Mouse (Mus musculus): ENCODE results near the gene Msrb3.

Gene Msrb3

DNA sequence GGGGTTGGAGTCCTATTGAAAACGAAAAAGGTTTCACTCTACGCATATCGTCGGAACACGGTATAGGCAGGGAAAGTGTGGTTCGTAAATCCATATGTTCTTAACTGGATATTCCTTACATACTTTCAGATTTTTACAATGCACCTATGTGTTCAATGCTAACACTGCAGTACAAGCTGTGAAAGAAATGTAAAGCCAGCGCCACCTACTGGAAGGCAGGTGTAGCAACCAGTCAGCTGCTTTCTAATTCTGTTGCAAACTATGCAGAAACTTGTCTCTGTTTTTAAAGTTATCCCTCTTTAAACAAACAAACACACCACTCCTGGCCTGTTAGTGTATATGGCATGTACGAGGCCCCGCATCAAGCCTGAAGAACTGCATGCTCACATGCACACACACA lies 34.5 kb downstream of the Msrb3 start:
- in situ Hi-C loops (cut with MboI, MseI) = no loop called here

DNA sequence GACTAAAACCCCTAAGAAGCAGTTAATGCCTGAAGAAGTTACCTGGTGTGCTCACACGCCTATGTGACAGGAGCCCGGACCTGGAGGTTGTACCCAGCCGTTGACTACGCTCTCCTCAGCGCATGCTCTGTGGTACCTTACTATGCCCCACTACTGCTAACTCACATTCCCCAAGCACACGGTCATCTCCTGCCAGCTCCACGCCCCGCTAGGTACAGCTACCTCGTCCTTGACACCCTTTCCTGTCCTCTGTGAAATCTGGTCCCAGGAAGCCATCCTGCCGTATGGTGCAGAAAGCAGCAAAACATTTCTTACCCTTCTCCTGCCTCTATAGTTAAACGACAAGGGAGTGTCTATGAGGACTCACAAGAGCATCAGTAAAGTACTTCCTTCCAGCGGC lies 37.2 kb downstream of the Msrb3 start:
- in situ Hi-C loops (cut with MboI, MseI) = no loop called here

DNA sequence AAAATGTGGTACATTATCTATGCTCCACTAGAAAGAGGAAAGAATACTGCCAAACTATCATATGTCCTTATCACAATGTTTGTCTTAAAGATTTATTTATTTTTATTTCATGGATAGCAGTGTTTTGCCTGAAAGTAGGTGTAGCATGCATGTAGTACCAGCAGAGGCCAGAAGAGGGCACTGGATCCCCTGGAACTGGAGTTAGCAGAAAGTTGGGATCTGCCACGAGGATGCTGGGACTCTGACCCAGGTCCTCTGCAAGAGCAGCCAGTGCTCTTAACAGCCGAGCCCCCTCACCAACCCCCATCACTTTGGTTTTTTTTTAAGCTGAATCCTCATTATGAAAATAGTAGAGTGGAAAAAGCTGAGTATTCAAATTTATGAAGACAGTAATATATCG lies 37.7 kb downstream of the Msrb3 start:
- in situ Hi-C loops (cut with MboI, MseI) = no loop called here

DNA sequence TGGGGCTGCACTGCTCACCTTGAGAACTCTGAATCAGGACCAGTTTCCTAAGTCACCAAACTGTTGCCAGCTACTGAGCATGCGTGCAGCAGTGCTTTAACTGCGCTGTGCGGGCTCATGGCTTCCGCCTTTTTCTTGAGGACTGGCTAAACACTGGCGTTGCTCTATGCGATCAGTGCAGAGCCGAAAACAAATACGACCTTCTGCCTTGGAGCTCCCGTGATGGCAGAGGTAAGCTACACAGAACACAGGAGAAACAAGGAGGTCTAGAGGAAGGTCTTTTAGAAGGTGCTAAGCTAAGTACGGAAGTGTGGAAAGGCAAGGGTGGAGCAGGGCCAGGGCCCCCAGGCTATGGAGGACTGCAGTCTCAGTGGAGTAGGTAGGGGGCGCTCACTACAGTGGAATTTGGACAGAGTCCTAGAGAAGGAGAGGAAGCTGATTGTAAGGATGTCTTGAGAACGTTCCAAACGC lies 41.3 kb downstream of the Msrb3 start:
- in situ Hi-C loops (cut with MboI, MseI) = loop anchor here in 1 of 2 experiments (5.0 kb wide), 1 partner anchor 290 kb away; no protein-coding TSS in a partner anchor

DNA sequence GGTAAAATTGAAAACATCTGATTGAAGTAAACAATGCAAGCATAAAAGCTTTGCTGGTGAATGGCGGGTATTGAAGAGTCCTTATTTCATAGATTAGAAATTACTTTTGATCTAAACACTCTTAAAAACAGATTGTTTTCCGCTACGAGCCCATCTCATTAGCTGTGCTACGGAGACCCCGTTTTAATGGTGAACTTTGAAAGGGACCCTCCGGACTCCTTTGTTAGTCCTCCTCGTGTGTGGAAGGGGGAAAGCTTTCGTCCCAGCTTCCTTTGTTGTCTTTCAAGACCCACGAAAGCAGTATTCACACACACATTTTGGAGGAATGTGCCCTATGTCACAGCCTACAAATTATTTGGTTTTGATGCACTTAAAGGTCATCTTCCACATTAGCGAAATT lies 44.6 kb downstream of the Msrb3 start:
- in situ Hi-C loops (cut with MboI, MseI) = no loop called here

DNA sequence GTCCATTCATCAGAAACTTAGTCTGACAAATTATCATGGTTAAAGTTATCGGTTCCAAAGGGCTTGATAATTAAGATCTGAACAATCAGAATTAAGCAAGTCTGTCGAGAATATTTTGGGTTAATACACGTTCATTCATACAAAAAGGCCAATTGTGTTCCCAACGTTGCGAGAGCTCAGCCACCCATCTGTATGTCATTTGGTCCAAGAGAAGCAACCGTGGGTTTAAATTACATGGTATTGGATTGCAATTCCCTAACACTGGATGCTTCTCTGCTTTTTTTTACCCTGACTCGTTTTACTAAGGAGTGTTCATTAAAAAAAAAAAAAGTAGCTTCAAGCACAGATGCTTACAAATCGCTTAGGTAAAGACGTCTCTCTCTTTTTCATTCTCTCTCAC lies 45.1 kb downstream of the Msrb3 start:
- in situ Hi-C loops (cut with MboI, MseI) = no loop called here

DNA sequence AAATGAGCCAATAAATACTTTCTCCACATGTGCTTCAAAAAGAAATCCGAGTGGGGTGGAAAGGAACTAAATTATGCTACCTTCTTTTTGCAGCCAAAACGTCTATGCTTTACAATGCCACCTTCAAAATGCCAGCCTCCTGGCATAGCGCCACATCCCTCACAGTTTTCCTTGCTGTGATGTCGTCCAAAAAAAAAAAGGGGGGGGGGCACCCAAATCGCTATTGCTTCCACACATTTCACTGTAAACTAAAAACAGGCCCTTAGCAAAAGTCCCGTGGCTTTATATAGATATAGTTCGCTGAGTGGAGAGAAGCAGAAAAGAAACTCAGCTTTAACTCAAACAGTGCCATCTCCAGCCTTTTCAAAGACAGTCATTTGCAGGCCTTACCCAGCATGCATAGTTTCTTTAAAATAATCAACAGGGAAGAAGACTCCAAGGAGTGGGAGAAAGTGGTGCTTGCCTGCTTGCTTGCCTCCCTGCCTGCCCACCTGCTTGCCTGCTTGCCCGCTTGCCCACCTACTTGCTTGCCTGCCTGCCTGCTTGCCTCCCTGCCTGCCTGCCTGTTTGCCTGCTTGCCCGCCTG lies 47.6 kb downstream of the Msrb3 start:
- in situ Hi-C loops (cut with MboI, MseI) = no loop called here

DNA sequence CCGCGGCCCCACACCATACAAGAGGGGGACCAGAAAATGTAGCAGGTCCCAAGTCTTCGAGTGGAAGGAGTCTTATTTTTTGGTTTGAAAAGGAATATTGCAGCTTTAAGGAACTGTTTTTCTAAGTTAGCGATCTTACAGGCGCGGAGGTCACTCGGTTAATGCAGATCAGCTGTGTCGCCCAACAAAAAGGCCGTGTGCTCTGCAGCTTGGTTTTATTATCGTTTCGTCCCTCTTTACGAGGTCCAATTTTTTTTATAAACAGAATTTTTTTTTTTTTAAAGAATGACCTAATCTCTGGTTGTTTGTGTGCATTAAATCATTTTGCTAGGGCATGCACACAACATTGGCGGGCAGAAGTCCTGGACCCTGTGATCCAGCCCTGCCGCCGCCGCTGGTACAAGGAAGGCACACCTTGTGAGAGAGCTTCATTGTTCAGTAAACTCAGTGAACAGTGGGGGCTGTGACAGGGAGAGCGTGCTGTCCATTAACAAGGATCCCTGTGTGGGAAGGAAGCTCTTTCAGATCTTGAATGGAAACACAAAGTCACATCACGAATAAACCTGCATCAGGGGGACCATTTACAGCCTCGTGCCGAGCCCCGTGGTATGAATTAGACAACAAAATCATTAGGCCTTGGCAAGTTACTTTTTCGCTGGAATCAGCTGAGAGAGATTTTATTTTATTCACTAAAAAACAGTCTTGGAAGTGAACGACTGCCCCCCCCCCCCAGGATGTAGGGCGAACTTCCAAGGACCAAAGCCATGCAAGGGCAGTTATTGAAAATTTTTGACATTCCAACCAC lies 48.3 kb downstream of the Msrb3 start:
- in situ Hi-C loops (cut with MboI, MseI) = no loop called here

DNA sequence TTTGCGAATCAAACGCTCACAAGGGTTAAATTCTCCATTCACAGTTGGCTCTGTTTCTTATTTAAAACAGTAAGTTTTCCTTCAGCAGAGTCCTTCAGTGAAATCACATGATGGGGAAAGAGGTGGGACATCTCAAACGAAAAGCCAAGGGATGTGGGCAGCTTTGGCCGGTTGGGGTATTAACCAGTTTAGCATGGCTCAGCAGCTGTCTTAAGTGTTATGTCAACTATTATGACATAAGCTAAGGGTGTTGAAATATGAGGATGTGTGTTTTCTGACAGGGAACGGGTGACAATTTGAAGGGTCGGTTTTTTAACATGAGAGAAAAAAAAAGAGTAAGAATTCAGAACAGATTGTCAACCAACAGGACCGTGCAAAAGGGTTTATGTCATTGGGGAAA lies 50.2 kb downstream of the Msrb3 start:
- in situ Hi-C loops (cut with MboI, MseI) = no loop called here

DNA sequence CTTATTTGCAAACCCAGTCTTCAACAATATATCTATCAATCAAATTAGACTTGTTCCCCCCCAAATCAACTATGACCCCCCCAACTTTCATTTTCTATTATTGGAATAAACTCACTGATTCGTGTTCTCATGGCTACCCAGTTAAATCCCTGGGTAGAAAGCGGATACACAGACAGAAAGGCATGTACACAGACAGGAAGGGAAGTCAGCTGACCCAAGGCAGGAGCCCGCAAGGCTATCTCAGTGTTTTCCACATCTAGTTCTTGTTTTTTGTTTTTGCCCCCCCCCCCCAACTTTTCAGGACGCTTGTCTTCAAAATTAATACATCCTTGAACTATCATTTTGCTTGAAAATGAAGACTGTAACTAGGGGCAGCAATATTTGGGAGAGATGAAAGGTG lies 51.1 kb downstream of the Msrb3 start:
- in situ Hi-C loops (cut with MboI, MseI) = no loop called here

DNA sequence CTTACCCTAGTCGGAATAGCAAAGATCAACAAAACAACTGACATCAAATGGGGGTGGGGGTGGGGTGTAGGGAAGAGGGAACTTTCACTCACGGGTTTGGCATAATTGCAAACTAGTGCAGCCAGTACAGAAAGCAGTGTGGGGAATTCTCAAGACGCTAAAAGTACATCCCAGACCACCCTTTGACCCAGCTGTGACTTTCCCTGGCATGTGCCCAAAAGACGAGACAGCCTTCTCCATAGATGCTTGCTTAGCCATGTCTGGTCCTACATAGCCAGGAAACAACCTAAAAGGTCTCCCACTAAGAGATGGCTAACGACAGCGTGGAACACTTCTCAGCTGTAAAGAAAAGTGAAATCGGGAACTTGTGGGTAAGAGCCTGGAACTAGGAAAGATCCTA lies 58.9 kb downstream of the Msrb3 start:
- in situ Hi-C loops (cut with MboI, MseI) = no loop called here

DNA sequence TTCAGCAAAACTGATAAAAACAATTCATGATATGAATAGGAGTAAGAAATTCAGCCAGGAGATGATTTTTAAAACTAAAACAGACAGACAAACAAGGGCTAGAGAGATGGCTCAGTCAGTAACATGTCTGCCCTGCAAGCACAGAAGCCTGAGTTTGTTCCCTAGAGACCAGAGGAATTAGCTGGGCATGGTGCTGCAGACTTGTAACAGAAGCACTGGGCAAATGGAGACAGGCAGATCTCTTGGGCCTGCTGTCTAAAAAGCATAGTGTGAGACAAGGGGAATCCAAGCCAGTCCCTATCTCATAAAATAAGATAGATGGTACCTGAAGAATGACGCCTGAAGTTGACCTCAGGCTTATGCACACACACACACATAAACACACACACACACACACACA lies 64.4 kb downstream of the Msrb3 start:
- in situ Hi-C loops (cut with MboI, MseI) = no loop called here

DNA sequence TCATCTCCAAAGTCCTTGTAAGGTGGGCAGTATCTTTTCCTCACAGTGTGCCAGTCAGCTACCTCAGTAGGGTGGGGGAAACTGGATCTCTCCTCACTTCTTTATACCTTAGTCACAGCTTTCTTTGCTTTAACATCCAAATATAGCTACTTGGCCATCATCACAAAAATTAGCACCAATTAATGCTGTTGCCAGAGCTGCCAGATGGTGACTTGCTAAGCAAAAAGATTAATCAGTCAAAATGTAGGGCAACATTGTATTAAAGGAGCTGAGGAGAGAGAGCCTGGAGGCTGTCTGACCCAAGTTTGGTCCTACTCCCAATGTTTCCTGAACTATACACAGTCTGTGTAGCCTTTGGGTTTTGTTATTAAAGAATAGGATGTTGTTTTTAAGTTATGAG lies 65.1 kb downstream of the Msrb3 start:
- in situ Hi-C loops (cut with MboI, MseI) = no loop called here

DNA sequence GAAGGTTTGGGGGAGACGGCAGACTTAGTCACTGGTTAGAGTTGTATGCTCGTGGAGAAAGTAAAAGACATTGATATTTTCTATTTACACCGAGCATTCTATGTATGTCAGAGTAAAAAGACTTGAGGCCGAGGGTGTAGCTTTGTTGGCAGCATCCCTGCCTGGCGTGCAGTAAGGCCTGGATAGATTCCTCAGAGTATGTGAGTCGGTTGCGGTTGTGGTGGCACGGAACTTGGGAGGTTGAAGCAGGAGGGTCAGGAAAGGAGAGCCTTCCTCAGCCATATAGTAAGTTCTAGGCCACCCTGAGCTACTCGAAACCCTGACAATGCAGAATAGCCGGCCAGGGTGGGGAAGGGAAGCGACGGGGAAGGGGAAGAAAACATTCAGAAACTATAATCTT lies 71.1 kb downstream of the Msrb3 start:
- in situ Hi-C loops (cut with MboI, MseI) = no loop called here

DNA sequence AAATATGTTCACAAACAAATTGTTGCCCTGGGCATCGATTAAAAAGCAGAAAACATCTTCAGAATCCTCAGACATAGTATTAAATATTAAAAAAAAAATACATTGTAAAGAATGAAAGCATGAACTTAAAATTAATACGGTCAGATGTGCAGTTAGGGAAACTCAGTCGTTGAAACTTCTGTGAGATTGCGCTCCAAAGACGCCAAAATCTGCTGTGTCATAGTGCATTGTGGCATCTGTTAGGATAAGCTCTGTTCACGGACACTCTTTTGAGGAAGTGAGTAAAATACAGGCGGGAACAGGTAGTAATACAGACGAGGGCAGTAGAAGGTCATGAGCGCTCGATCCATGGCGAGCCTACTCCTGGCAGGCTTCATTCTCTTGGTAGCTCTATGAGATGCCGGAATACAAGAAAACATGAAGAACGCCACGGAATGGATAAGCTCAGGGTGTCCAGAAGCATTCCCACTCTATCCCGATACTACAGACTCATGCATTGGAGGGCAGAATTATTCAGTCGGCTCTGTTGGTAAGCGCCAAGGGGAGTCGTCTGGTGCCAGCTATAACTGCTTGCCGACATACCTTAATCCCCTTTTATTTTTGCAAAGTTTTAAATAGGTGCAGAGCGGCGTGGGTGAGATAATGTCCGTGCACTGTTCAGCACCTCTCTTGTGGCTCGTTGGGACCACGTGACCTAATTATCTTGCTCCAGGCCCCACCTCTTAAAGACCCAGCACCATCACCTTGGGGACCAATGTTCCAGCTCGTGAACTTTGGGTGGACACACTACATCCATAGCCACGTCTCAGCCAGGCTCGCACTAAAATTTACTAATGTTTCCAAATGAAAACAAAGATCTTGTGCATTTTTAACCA lies 71.9 kb downstream of the Msrb3 start:
- in situ Hi-C loops (cut with MboI, MseI) = no loop called here

DNA sequence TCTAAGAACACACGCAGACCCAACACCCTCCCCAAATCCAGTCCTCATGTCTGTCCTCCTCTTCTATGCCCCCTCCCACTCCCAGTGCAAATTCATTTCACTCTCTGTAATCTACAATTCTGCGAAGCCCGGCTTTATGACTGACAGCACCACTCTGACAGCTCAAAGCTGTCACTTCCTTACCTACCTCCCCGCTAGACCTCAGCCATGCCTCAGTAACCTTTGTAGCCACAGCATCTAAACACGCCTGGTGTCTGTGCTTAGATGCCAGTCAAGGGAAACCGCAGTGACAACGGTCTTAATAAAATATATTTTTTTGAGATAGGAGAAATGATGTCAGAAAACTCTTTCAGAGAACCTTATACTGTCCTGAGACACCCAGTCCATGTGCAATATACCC lies 72.5 kb downstream of the Msrb3 start:
- in situ Hi-C loops (cut with MboI, MseI) = no loop called here

DNA sequence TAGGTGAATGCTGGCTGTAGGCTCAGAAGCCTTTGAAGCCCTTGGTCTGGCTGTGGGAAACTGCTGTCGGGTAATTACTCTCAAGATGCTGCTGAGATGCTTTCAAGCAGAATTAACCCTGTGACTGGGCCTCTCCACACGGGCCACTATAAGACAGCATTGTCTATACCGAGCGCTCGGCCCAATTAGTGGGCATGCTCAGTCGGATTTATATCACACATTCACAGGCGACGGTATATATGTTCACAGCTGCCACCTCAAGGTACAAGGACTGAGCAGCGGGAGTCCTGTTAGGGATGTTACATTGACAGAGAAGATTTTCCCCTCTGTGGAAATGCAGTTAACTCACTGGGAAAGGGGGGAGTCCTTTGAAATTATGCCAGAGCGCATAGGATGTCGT lies 73.3 kb downstream of the Msrb3 start:
- in situ Hi-C loops (cut with MboI, MseI) = no loop called here

DNA sequence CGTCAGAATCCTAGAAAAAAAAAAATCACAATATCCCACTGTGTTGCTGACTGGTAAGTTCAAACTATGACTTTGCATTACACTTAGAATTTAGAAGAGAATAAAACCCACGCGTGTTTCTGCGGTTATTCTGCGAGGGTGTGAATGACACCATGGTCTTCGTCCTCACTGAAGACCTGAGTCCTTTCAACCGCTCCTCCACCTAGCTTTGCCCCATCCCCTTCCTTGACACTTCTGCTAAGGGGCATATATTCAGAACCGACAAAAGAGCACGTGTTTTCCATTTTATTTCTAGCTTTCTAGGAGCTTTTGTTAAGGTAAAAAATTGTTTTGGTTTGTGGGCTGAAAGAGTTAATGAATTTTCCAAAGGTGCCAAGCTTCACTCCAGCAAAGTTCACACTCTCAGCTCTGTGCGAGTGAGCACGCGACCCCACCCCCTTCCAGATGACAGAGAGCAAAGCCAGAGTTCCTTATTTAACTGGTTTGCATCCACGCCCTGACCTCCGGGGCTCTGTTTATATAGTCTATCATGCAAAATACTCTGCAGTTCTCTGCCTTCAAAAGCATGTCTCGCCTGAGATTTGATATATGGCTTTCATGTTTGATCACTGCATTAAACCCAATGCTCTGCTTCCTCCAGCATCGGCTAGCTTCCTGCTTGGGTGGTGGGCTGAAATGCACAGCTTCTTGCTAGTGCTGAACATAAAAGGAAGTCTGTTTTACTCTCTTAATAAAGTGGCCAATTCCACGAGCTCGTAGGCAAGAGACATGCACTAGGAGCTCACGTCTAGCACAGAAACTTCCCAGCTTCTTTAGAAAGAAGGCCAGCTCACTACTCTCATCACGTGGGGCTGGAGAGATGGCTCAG lies 77.2 kb downstream of the Msrb3 start:
- in situ Hi-C loops (cut with MboI, MseI) = no loop called here

DNA sequence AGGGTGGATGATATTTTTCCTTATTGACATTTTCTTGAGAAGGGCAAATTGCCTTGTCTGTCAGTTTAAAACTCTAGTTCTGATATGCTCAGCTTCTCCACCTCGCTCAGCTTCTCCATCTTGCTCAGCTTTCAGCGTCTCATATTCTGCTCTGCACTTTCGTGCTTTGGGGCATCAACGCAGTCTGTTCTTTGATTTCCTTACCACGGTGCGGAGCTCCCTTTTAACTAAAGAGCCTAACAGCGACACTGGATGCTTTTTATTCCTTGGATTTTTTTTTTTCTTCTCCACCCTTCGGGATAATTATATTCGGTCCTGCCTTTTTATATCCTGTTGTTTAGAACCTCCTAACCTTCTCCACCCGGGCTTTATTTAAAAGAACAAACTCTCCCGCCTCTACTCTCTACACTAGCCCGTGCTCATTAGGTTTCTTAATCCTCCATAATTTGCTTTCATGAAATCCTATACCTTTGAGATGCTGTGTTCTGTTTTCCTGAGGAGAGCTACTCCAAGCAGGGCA lies 78.1 kb downstream of the Msrb3 start:
- in situ Hi-C loops (cut with MboI, MseI) = no loop called here

DNA sequence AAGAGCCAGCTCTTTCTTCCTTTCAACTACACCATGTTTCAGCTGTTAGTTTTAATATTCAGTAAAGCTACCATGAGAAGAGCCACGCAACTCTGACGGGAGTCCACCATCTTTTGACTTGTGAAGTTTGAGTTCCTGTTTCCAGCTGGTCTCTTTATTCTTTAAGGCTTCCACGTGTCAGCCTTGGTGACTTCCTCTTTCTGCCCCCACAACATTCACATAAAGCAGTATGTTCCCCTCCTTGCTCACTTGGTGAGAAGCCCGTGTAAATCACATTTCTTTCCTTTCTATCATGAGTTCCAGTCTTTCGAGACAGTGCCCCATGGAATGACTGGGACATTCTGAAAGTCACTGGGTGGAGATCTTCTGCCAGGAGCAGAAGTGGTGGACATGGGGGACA lies 83.6 kb downstream of the Msrb3 start:
- in situ Hi-C loops (cut with MboI, MseI) = no loop called here

DNA sequence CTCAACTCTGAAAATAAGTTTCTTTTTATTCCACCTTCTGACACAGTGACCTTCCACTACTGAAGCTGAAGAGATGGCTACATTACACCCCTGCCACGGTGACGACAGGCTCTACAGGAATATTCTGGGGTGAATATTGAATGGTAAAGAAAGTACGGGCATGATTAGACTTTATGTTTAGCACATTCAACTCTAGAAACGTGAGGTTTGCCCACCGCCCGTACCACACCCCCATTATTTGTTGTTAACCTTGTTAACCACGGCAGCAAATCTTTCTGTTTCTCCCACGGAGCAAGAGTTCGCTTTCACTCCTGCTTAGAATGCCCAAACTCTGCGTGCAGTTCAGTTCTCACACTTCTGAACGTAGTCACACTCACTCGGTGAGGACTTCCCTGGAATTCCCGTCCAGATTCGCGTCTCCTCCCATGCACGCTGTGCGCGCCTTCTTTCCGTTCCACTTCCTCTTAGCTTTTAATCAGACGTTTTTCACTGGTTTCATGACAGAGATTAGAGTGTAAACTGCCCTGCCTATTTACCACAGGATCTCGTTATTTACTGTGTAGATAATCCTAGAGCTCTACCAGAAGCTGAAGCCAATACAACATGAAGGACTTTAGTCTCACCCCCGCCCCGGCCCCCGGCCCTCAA lies 87.0 kb downstream of the Msrb3 start:
- in situ Hi-C loops (cut with MboI, MseI) = no loop called here
